Mouse (Mus musculus): ENCODE measurements around the gene Iffo1.

DNA sequence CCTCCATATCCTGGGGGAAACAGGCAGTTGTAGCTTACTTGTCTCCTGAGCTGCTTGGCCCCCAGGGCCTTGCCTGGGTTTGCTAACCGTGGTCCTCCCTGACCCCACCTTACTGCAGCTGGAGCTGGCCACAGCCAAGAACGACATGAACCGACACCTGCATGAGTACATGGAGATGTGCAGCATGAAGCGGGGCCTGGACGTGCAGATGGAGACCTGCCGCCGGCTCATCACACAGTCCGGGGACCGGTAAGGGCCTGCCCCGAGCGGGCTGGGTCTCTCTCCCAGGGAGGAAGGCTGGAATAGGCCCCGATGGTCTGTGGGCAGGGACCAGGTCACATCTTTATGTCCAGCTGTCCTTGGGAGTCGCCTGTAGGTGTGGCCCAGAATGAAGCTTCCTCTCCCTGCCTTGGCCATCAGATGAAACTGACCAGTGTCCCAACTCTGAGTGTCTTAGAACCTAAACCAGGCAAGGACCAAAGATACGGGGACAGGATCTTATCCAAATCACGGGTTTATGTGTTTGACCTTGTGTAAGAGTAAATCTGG is 14.0 kb downstream of the Iffo1 start:
- TF ChIP-seq CTCF (IDR thresholded peaks at IDR 0.05; ENCODE audit: control insufficient read depth, insufficient read depth, low read length): no peak
- no peak for TF ChIP-seq POLR2A (IDR thresholded peaks at IDR 0.05; ENCODE audit: borderline replicate concordance, control insufficient read depth, low read depth, low read length)

All from bone marrow, adult 2 months (tissue).